Mouse (Mus musculus): ENCODE results near the gene Incenp. TPM values are rescaled to one million over a fixed set of nuclear protein-coding genes. Genes with fewer than 3 reads are reported as not detected.
A peak's percentile ranks its signal among the peaks of the same experiment; 100 is the strongest.

The Incenp gene
- 26.0 and 30.4 TPM in 2 replicates for polyA plus RNA-seq (2015; fragmentation: Nextera tagmentation; extraction: Ambion mirVana)

GRCm38 (mm10) chr19:9899072-9899779, at the start of gene Incenp:
Gene Incenp (minus strand): TSS chr19:9899551.
- peak within 1 kb of the TSS; percentile 85 for H3K27ac ChIP-seq (ENCODE audit: low read depth, low read length)
- H3K27me3 ChIP-seq (replicated peaks; ENCODE audit: control insufficient read depth, insufficient read depth, low read length) = no peaks in the 10 kb centered on the region
- peaks cover 18% of the 10 kb centered on the region for H3K4me1 ChIP-seq (ENCODE audit: control insufficient read depth, insufficient read depth, low read depth, low read length)
- peak within 1 kb of the TSS; percentile 93 for H3K4me3 ChIP-seq (ENCODE audit: low read length)
- under 1% methylated on average over 58 of the region's 58 CpGs for WGBS
- H3K9ac ChIP-seq (ENCODE audit: low read depth, low read length) = peak within 1 kb of the TSS; percentile 77
- ATAC-seq = peak; percentile 99
- no peaks in the 10 kb centered on the region for H3K9me3 ChIP-seq (ENCODE audit: control insufficient read depth, low read length)
- H3K4me2 ChIP-seq (ENCODE audit: low read length) = peak within 1 kb of the TSS; percentile 94
- H3K36me3 ChIP-seq (ENCODE audit: control insufficient read depth, insufficient read depth, low read length) = peaks cover 5% of the 10 kb centered on the region; the same call in 1 of the 2 replicates

GRCm38 (mm10) chr19:9946986-9947385, 47.6 kb upstream of the Incenp start:
- H3K27ac ChIP-seq (ENCODE audit: low read depth, low read length) = no peak overlapping the region
- no peaks in the 10 kb centered on the region for H3K36me3 ChIP-seq (ENCODE audit: control insufficient read depth, insufficient read depth, low read length)
- H3K9me3 ChIP-seq (ENCODE audit: control insufficient read depth, low read length) = no peaks in the 10 kb centered on the region
- H3K4me2 ChIP-seq (ENCODE audit: low read length) = no peak overlapping the region
- 81% methylated on average over 3 of the region's 3 CpGs for WGBS
- H3K4me3 ChIP-seq (ENCODE audit: low read length) = no peak overlapping the region
- H3K27me3 ChIP-seq (replicated peaks; ENCODE audit: control insufficient read depth, insufficient read depth, low read length) = no peaks in the 10 kb centered on the region
- no peaks in the 10 kb centered on the region for H3K4me1 ChIP-seq (ENCODE audit: control insufficient read depth, insufficient read depth, low read depth, low read length)
- H3K9ac ChIP-seq (ENCODE audit: low read depth, low read length) = no peak overlapping the region
- ATAC-seq = no peak

GRCm38 (mm10) chr19:9945800-9946564, 46.6 kb upstream of the Incenp start:
- no peak overlapping the region for H3K27ac ChIP-seq (ENCODE audit: low read depth, low read length)
- H3K4me2 ChIP-seq (ENCODE audit: low read length) = no peak overlapping the region
- no peaks in the 10 kb centered on the region for H3K27me3 ChIP-seq (replicated peaks; ENCODE audit: control insufficient read depth, insufficient read depth, low read length)
- no peaks in the 10 kb centered on the region for H3K9me3 ChIP-seq (ENCODE audit: control insufficient read depth, low read length)
- 91% methylated on average over 8 of the region's 8 CpGs for whole genome bisulfite sequencing
- H3K36me3 ChIP-seq (ENCODE audit: control insufficient read depth, insufficient read depth, low read length) = no peaks in the 10 kb centered on the region
- H3K4me3 ChIP-seq (ENCODE audit: low read length) = no peak overlapping the region
- no peak overlapping the region for H3K9ac ChIP-seq (ENCODE audit: low read depth, low read length)
- no peaks in the 10 kb centered on the region for H3K4me1 ChIP-seq (ENCODE audit: control insufficient read depth, insufficient read depth, low read depth, low read length)
- no peak for ATAC-seq

- no peaks in the 10 kb centered on the region; the same call in 1 of the 2 replicates for H3K4me1 ChIP-seq (ENCODE audit: control insufficient read depth, insufficient read depth, low read depth, low read length)
- 66% methylated on average over 10 of the region's 10 CpGs for WGBS
- H3K27me3 ChIP-seq (replicated peaks; ENCODE audit: control insufficient read depth, insufficient read depth, low read length) = no peaks in the 10 kb centered on the region
- no peaks in the 10 kb centered on the region for H3K36me3 ChIP-seq (ENCODE audit: control insufficient read depth, insufficient read depth, low read length)
- H3K4me3 ChIP-seq (ENCODE audit: low read length) = no peak overlapping the region
- H3K27ac ChIP-seq (ENCODE audit: low read depth, low read length) = no peak overlapping the region
- no peak for ATAC-seq
- no peak overlapping the region for H3K4me2 ChIP-seq (ENCODE audit: low read length)
- no peaks in the 10 kb centered on the region for H3K9me3 ChIP-seq (ENCODE audit: control insufficient read depth, low read length)
- no peak overlapping the region for H3K9ac ChIP-seq (ENCODE audit: low read depth, low read length)
Measured at GRCm38 (mm10) chr19:9942539-9943533, 43.5 kb upstream of the Incenp start.

- Histone ChIP-seq H3K27me3 (replicated peaks; ENCODE audit: control insufficient read depth, insufficient read depth, low read length) (no peaks in the 10 kb centered on the region), H3K27ac (ENCODE audit: low read depth, low read length) (no peak overlapping the region), H3K4me1 (ENCODE audit: control insufficient read depth, insufficient read depth, low read depth, low read length) (no peaks in the 10 kb centered on the region; the same call in 1 of the 2 replicates), H3K9ac (ENCODE audit: low read depth, low read length) (no peak overlapping the region), H3K4me2 (ENCODE audit: low read length) (no peak overlapping the region), H3K9me3 (ENCODE audit: control insufficient read depth, low read length) (no peaks in the 10 kb centered on the region), H3K36me3 (ENCODE audit: control insufficient read depth, insufficient read depth, low read length) (no peaks in the 10 kb centered on the region), H3K4me3 (ENCODE audit: low read length) (no peak overlapping the region)
- WGBS = 100% methylated on average over 1 of the region's 1 CpGs
- ATAC-seq = no peak
Measured at GRCm38 (mm10) chr19:9941809-9942208, 42.5 kb upstream of the Incenp start.

- 17% methylated on average over 4 of the region's 4 CpGs for WGBS
- Histone ChIP-seq H3K27ac (ENCODE audit: low read depth, low read length) (no peak overlapping the region), H3K4me2 (ENCODE audit: low read length) (no peak overlapping the region), H3K4me1 (ENCODE audit: control insufficient read depth, insufficient read depth, low read depth, low read length) (no peaks in the 10 kb centered on the region; the same call in 1 of the 2 replicates), H3K27me3 (replicated peaks; ENCODE audit: control insufficient read depth, insufficient read depth, low read length) (no peaks in the 10 kb centered on the region), H3K9ac (ENCODE audit: low read depth, low read length) (no peak overlapping the region), H3K4me3 (ENCODE audit: low read length) (no peak overlapping the region), H3K9me3 (ENCODE audit: control insufficient read depth, low read length) (no peaks in the 10 kb centered on the region), H3K36me3 (ENCODE audit: control insufficient read depth, insufficient read depth, low read length) (no peaks in the 10 kb centered on the region)
- no peak for ATAC-seq
Measured at GRCm38 (mm10) chr19:9940903-9941302, 41.6 kb upstream of the Incenp start.

GRCm38 (mm10) chr19:9939841-9940240, 40.5 kb upstream of the Incenp start:
- ATAC-seq = no peak
- Histone ChIP-seq H3K36me3 (ENCODE audit: control insufficient read depth, insufficient read depth, low read length) (no peaks in the 10 kb centered on the region), H3K4me3 (ENCODE audit: low read length) (no peak overlapping the region), H3K9ac (ENCODE audit: low read depth, low read length) (no peak overlapping the region), H3K9me3 (ENCODE audit: control insufficient read depth, low read length) (no peaks in the 10 kb centered on the region), H3K27me3 (replicated peaks; ENCODE audit: control insufficient read depth, insufficient read depth, low read length) (no peaks in the 10 kb centered on the region), H3K4me2 (ENCODE audit: low read length) (no peak overlapping the region), H3K4me1 (ENCODE audit: control insufficient read depth, insufficient read depth, low read depth, low read length) (no peaks in the 10 kb centered on the region; the same call in 1 of the 2 replicates), H3K27ac (ENCODE audit: low read depth, low read length) (no peak overlapping the region)
- 67% methylated on average over 7 of the region's 7 CpGs for WGBS

- Histone ChIP-seq H3K4me2 (ENCODE audit: low read length) (no peak overlapping the region), H3K27me3 (replicated peaks; ENCODE audit: control insufficient read depth, insufficient read depth, low read length) (no peaks in the 10 kb centered on the region), H3K4me3 (ENCODE audit: low read length) (no peak overlapping the region), H3K9ac (ENCODE audit: low read depth, low read length) (no peak overlapping the region), H3K36me3 (ENCODE audit: control insufficient read depth, insufficient read depth, low read length) (no peaks in the 10 kb centered on the region), H3K9me3 (ENCODE audit: control insufficient read depth, low read length) (no peaks in the 10 kb centered on the region), H3K4me1 (ENCODE audit: control insufficient read depth, insufficient read depth, low read depth, low read length) (no peaks in the 10 kb centered on the region; the same call in 1 of the 2 replicates), H3K27ac (ENCODE audit: low read depth, low read length) (no peak overlapping the region)
- WGBS = 82% methylated on average over 13 of the region's 13 CpGs
- ATAC-seq = no peak
Measured at GRCm38 (mm10) chr19:9938824-9939303, 39.5 kb upstream of the Incenp start.

All from hindbrain, embryonic 16.5 days (tissue).